Mouse (Mus musculus) C2C12 (cell line): ENCODE data around the gene Angpt4. TPM values are rescaled to one million over a fixed set of nuclear protein-coding genes. Genes with fewer than 3 reads are reported as not detected.

ENCODE experiments used
- H3K27me3 ChIP-seq: one replicate; pipeline ENCODE4 v1.6.1; 2011; ENCODE audit not compliant: control insufficient read depth, insufficient read depth, insufficient read length
- H3K36me3 ChIP-seq: one replicate; pipeline ENCODE4 v1.6.1; 2011; ENCODE audit not compliant: control insufficient read depth, insufficient read depth
- H3K4me3 ChIP-seq: one replicate; pipeline ENCODE4 v1.5.1; 2011; ENCODE audit warnings: mild to moderate bottlenecking, control low read depth; ENCODE audit not compliant: poor library complexity, insufficient read depth, severe bottlenecking
- H3K79me2 ChIP-seq: one replicate; pipeline ENCODE4 v1.6.1; 2011; ENCODE audit not compliant: control insufficient read depth, insufficient read depth
- H3K79me3 ChIP-seq: one replicate; pipeline ENCODE4 v1.6.1; 2011; ENCODE audit warnings: low read depth, control low read depth
- H3ac ChIP-seq: one replicate; pipeline ENCODE3; 2011; ENCODE audit warnings: low read depth; ENCODE audit not compliant: control insufficient read depth, insufficient read length
- CTCF ChIP-seq: IDR thresholded peaks from one replicate; pipeline ENCODE4 v1.5.1; 2011; ENCODE audit not compliant: control insufficient read depth, insufficient read depth, insufficient read length
- MAX ChIP-seq: IDR thresholded peaks from one replicate; pipeline ENCODE4 v1.6.1; 2011; ENCODE audit warnings: mild to moderate bottlenecking, control low read depth
- MYOD1 ChIP-seq: IDR thresholded peaks from one replicate; pipeline ENCODE4 v1.6.1; 2011; ENCODE audit warnings: low read depth; ENCODE audit not compliant: control insufficient read depth, insufficient read length
- USF1 ChIP-seq: IDR thresholded peaks from one replicate; pipeline ENCODE4 v1.6.1; 2011; ENCODE audit warnings: low read depth, mild to moderate bottlenecking, control low read depth, moderate library complexity
- microRNA-seq: library from miRNA; unstranded; fragments of <30 nt; microRNA quantifications from one replicate; pipeline ENCODE4, GENCODE M21; 2019; ENCODE audit warnings: borderline microRNAs expressed
- polyA plus RNA-seq: library from polyadenylated mRNA; unstranded; fragments of >200 nt; fragmentation: generic; extraction: Trizol; gene quantifications from one replicate; pipeline ENCODE4 v1.2.1, GENCODE M21; 2012; ENCODE audit warnings: missing spikeins

Angpt4 gene
- polyA plus RNA-seq, 1 experiment, result 0.06 TPM

- no peaks in the 10 kb centered on the region for H3K36me3 ChIP-seq
- no peaks in the 10 kb centered on the region for H3K79me2 ChIP-seq
- H3K4me3 ChIP-seq, result no peak overlapping the region
These were observed 83.5 kb downstream of the Angpt4 start for GRCm38 (mm10) chr2:151994350-151995122.

More at GRCm38 (mm10) chr2:151994350-151995122, 83.5 kb downstream of the Angpt4 start:
- Histone ChIP-seq H3K27me3 (peaks cover 10% of the 10 kb centered on the region), H3ac (peak overlapping the region; percentile 38), H3K79me3 (no peaks in the 10 kb centered on the region)
- peak; percentile 74 for TF ChIP-seq CTCF
- TF ChIP-seq USF1, result peak; percentile 49
- TF ChIP-seq MYOD1, result no peak
- TF ChIP-seq MAX, result no peak

Small RNA genes within 50 kb of the gene (microRNA-seq; reads per million reads assigned to microRNA genes)
- 5.9 reads per million, percentile 54 among the genes with 10 or more reads in this experiment for gene Mir1953

Other genes starting within 250 kb of the Angpt4 start
- not detected for gene Rad21l, start 242.7 kb upstream of the Angpt4 start, polyA plus RNA-seq
- gene Tmem74b, start 209.2 kb upstream of the Angpt4 start, polyA plus RNA-seq, result 0.02 TPM
- 27.9 TPM for gene Psmf1, start 167.0 kb upstream of the Angpt4 start, polyA plus RNA-seq
- gene Rspo4, start 68.3 kb upstream of the Angpt4 start, polyA plus RNA-seq, result not detected
- gene Fam110a, start 69.0 kb downstream of the Angpt4 start, polyA plus RNA-seq, result 24.3 TPM
- 0.08 TPM for gene Slc52a3, start 85.3 kb downstream of the Angpt4 start, polyA plus RNA-seq
- gene Scrt2, start 170.3 kb downstream of the Angpt4 start, polyA plus RNA-seq, result not detected
- gene Srxn1, start 194.3 kb downstream of the Angpt4 start, polyA plus RNA-seq, result 60.3 TPM
- not detected for gene Tcf15, start 232.4 kb downstream of the Angpt4 start, polyA plus RNA-seq